Mouse (Mus musculus) layer of hippocampus, postnatal 14 days (tissue): ENCODE results near the gene Cypt12. TPM values are rescaled to one million over a fixed set of nuclear protein-coding genes. Genes with fewer than 3 reads are reported as not detected.

Experiments used
- DNase-seq, 2 experiments: peaks; one replicate each; pipeline ENCODE4 v3.0.0; 2021 to 2022; ENCODE audit warnings: low spot score in 2 of 2, mixed read lengths in 1 of 2
- long read RNA-seq, 2 experiments: library from polyadenylated mRNA; stranded (forward); transcript quantifications; one replicate each; pipeline ENCODE4 v2.0.0; 2021
- total RNA-seq, 2 experiments: library from RNA; stranded (reverse); gene quantifications; 2 replicates each; pipeline ENCODE4 v1.2.3; 2021

Cypt12 gene
- total RNA-seq: not detected
- long read RNA-seq, experiment 1: 0 reads
- long read RNA-seq, experiment 2: 0 reads

DNA sequence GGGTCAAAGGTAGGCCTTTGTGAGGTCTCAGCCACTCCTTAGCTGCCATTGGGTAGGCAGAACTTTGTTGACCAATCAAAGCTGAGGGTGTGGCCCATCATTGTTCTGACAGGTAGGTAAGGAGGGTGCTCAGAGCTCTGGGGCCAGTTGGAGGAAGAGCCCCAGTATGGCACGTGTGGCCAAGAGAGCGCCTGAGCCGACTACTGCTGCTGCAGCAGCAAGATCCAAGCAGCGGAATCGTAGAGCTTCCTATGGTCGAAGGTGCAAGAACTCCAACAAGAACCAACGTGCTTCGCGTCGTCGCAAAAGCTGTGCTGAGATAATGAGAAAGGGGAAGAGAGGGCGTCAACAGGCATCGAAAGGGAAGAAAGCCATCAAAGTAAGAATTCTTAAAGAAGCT, at the start of gene Cypt12:
Gene Cypt12, plus strand, starts transcription at position 112 of the 400 bp plus-strand sequence.
- DNase-seq: no peak

DNA sequence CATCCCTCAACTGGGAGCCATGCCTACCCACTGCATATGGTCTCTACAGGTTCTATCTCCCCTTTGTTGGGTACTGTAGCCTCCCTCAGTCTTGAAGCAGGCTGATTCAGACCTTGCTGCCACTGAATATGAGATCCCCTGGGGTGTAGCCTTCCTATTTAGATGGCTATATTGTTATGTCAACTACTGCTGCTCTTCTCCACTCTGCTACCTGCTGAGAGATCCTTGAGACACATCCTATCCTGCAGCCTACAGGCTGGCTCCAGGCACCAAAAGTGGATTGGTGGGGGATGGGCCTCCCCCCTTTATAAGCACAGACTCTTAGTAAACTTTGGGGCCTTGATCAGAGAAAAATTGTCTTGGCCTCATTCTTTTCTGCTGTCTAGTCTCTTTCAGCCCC, 34.4 kb upstream of the Cypt12 start:
- no peak for DNase-seq

DNA sequence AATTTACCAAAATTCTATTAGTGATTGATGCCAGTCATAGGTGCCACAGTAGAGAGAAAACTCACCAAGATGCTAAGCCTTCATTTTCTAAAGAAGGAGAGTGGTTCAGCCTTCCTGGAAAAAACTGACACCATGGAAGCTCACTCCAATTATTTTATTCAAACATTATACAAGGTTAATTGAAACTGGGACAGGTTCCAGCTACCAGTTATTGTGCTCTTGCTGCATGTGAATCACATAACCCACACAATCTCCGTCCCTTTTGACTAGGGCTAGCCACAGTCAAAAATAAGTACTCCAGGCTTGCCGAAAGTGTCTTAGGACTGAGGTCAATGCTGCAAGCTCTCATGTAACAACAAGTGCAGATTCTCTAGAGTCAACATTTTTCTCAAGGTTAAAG, 8.0 kb upstream of the Cypt12 start:
- DNase-seq: no peak
